Mouse (Mus musculus): ENCODE measurements around the gene Ifit1bl2.
"Not testable (repeated sequence)": the region's sequence is repeated elsewhere in the genome, so short reads cannot be mapped to it uniquely, and the experiment has no call there.

DNA sequence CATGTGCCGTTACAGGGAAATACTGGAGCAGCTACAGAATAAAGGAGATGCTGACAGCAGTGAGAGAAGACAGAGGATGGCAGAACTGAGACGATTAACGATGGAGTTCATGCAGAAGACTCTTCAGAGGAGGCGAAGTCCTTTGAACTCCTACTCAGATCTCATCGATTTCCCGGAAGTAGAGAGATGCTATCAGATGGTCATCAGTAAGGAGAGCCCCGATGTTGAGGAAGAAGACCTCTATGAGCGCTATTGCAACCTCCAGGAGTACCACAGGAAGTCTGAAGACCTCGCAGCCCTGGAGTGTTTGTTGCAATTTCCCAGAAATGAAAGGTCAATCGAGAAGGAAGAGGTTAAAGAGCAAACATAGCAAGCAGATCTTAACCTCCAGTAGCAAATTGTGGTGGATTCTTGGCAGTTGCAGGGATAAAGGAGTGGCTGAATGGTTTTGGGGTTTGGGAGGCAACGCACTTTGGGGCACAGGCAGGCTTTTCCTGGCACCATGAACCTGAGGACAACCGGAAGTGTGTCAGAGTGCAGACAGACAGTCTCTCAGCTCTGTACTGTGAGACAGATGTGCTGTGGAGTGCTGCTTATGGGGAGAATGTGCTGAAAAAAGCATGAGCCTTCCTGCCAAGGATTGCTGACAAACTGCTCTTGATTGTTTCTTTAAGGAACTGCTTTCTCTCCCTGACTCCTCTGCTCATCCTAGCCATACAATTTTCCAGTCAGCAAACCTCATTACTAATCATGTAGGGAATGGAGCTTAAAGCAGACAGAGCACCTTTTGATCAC, 52.4 kb downstream of the Ifit1bl2 start:
- not testable (repeated sequence) for TF ChIP-seq CTCF (IDR thresholded peaks at IDR 0.05; ENCODE audit: control insufficient read depth, insufficient read depth, insufficient read length); CEBPB (IDR thresholded peaks at IDR 0.05; ENCODE audit: low read depth); MAX (IDR thresholded peaks at IDR 0.05)
